Comparison of ENCODE assay signal across 27 mouse cellular contexts in genomic region chr9:104034718-104035117, GRCm38 (mm10). TPM values are rescaled to one million over a fixed set of nuclear protein-coding genes. Genes with fewer than 3 reads are reported as not detected.
DNase-seq lines count a peak whose midpoint lies in the region; ATAC-seq lines count a peak whose summit lies in the region.
"Had no signal": no experiment of that assay in that cellular context is flagged by ENCODE, and none has a peak within 500 bp of the region (broad histone marks: within the 10 kb centered on the region; RNA-seq: fewer than 3 reads in every experiment).

No protein-coding gene starts in this region.

- no peak overlapping the region for H3K9ac ChIP-seq in heart, embryonic 11.5 days (ENCODE audit: low read depth, low read length)
- H3K9ac ChIP-seq in liver, embryonic 15.5 days: no peak overlapping the region
- H3K9ac ChIP-seq in liver, embryonic 11.5 days (ENCODE audit: low read depth, low read length): no peak overlapping the region
- no peak overlapping the region for H3K9ac ChIP-seq in liver, embryonic 16.5 days (ENCODE audit: low read depth, low read length)
- H3K9ac ChIP-seq: embryonic facial prominence, embryonic 15.5 days; forebrain, embryonic 12.5 days; forebrain, embryonic 15.5 days; heart, embryonic 12.5 days; heart, embryonic 15.5 days; hindbrain, embryonic 13.5 days; intestine, embryonic 15.5 days had no signal

- no peak overlapping the region for H3K27ac ChIP-seq in heart, embryonic 11.5 days (ENCODE audit: low read depth, low read length)
- peak overlapping the region; percentile 39; the same call in 1 of the 2 replicates for H3K27ac ChIP-seq in liver, embryonic 15.5 days (replicated peaks)
- no peak overlapping the region for H3K27ac ChIP-seq in liver, embryonic 11.5 days (ENCODE audit: low read depth, low read length)
- peak overlapping the region; percentile 50 for H3K27ac ChIP-seq in liver, embryonic 16.5 days (ENCODE audit: low read length)
- H3K27ac ChIP-seq: embryonic facial prominence, embryonic 15.5 days; forebrain, embryonic 12.5 days; forebrain, embryonic 15.5 days; heart, embryonic 15.5 days; hindbrain, embryonic 10.5 days; hindbrain, embryonic 13.5 days; intestine, embryonic 15.5 days had no signal

- ATAC-seq in heart, embryonic 11.5 days (replicated peaks; ENCODE audit: insufficient number of reproducible peaks, low FRiP score, low TSS enrichment): no peak
- ATAC-seq in liver, embryonic 15.5 days (ENCODE audit: insufficient read depth): 0 out of 2 replicates have a peak, but pooled peaks have one; percentile 38
- ATAC-seq in liver, embryonic 11.5 days (replicated peaks; ENCODE audit: low FRiP score): no peak
- peak; percentile 58 for ATAC-seq in liver, embryonic 16.5 days (ENCODE audit: low read depth)
- ATAC-seq: forebrain, embryonic 15.5 days had no signal

- no peak overlapping the region for H3K4me3 ChIP-seq in heart, embryonic 11.5 days (ENCODE audit: low read depth, low read length)
- H3K4me3 ChIP-seq in liver, embryonic 15.5 days (replicated peaks): no peak overlapping the region
- no peak overlapping the region for H3K4me3 ChIP-seq in liver, embryonic 11.5 days (ENCODE audit: low read depth, low read length)
- no peak overlapping the region for H3K4me3 ChIP-seq in liver, embryonic 16.5 days (ENCODE audit: low read depth, low read length)
- H3K4me3 ChIP-seq: embryonic facial prominence, embryonic 15.5 days; forebrain, embryonic 12.5 days; forebrain, embryonic 15.5 days; heart, embryonic 12.5 days; heart, embryonic 15.5 days; hindbrain, embryonic 10.5 days; hindbrain, embryonic 13.5 days; intestine, embryonic 15.5 days had no signal

- H3K9me3 ChIP-seq in heart, embryonic 11.5 days (replicated peaks; ENCODE audit: control insufficient read depth, low read length): no peaks in the 10 kb centered on the region
- H3K9me3 ChIP-seq in liver, embryonic 15.5 days (replicated peaks): no peaks in the 10 kb centered on the region
- H3K9me3 ChIP-seq in liver, embryonic 11.5 days (ENCODE audit: control insufficient read depth, low read length): no peaks in the 10 kb centered on the region
- H3K9me3 ChIP-seq in liver, embryonic 16.5 days (replicated peaks; ENCODE audit: control insufficient read depth, low read length): no peaks in the 10 kb centered on the region
- H3K9me3 ChIP-seq: embryonic facial prominence, embryonic 15.5 days; forebrain, embryonic 12.5 days; forebrain, embryonic 15.5 days; heart, embryonic 12.5 days; heart, embryonic 15.5 days; hindbrain, embryonic 10.5 days; hindbrain, embryonic 13.5 days; intestine, embryonic 15.5 days had no signal

- peaks cover 6% of the 10 kb centered on the region; the same call in 1 of the 2 replicates for H3K4me1 ChIP-seq in heart, embryonic 11.5 days (ENCODE audit: control insufficient read depth, insufficient read depth, low read length)
- no peaks in the 10 kb centered on the region for H3K4me1 ChIP-seq in liver, embryonic 15.5 days (replicated peaks)
- H3K4me1 ChIP-seq in liver, embryonic 11.5 days (replicated peaks; ENCODE audit: control insufficient read depth, insufficient read depth, low read length): no peaks in the 10 kb centered on the region
- H3K4me1 ChIP-seq in liver, embryonic 16.5 days (ENCODE audit: control insufficient read depth, low read depth, low read length): no peaks in the 10 kb centered on the region
- H3K4me1 ChIP-seq: embryonic facial prominence, embryonic 15.5 days; forebrain, embryonic 12.5 days; forebrain, embryonic 15.5 days; hindbrain, embryonic 13.5 days; intestine, embryonic 15.5 days had no signal

- H3K27me3 ChIP-seq in heart, embryonic 11.5 days (ENCODE audit: control insufficient read depth, insufficient read depth, low read length): no peaks in the 10 kb centered on the region
- H3K27me3 ChIP-seq in liver, embryonic 15.5 days: no peaks in the 10 kb centered on the region
- no peaks in the 10 kb centered on the region for H3K27me3 ChIP-seq in liver, embryonic 11.5 days (replicated peaks; ENCODE audit: control insufficient read depth, insufficient read depth, low read length)
- no peaks in the 10 kb centered on the region for H3K27me3 ChIP-seq in liver, embryonic 16.5 days (ENCODE audit: control insufficient read depth, insufficient read depth, low read depth, low read length)
- H3K27me3 ChIP-seq: CH12.LX; embryonic facial prominence, embryonic 15.5 days; forebrain, embryonic 12.5 days; forebrain, embryonic 15.5 days; heart, embryonic 12.5 days; heart, embryonic 15.5 days; hindbrain, embryonic 13.5 days; intestine, embryonic 15.5 days had no signal

- H3K4me2 ChIP-seq in heart, embryonic 11.5 days: no peak overlapping the region
- no peak overlapping the region; the same call in 1 of the 2 replicates for H3K4me2 ChIP-seq in liver, embryonic 15.5 days
- no peak overlapping the region; the same call in 1 of the 2 replicates for H3K4me2 ChIP-seq in liver, embryonic 11.5 days
- H3K4me2 ChIP-seq in liver, embryonic 16.5 days (ENCODE audit: low read depth, low read length): no peak overlapping the region
- H3K4me2 ChIP-seq: embryonic facial prominence, embryonic 15.5 days; forebrain, embryonic 12.5 days; forebrain, embryonic 15.5 days; heart, embryonic 12.5 days; heart, embryonic 15.5 days; hindbrain, embryonic 13.5 days; intestine, embryonic 15.5 days had no signal

- H3K36me3 ChIP-seq in heart, embryonic 11.5 days (ENCODE audit: control insufficient read depth, insufficient read depth, low read length): peaks cover 4% of the 10 kb centered on the region
- H3K36me3 ChIP-seq in liver, embryonic 15.5 days (replicated peaks): no peaks in the 10 kb centered on the region
- H3K36me3 ChIP-seq in liver, embryonic 11.5 days (ENCODE audit: control insufficient read depth, insufficient read depth, low read length): peaks cover 2% of the 10 kb centered on the region; the same call in 1 of the 2 replicates
- H3K36me3 ChIP-seq in liver, embryonic 16.5 days (ENCODE audit: control insufficient read depth, insufficient read depth): no peaks in the 10 kb centered on the region
- H3K36me3 ChIP-seq: forebrain, embryonic 15.5 days; intestine, embryonic 15.5 days had no signal

- peak; percentile 56 for DNase-seq in heart, adult 11 months
- DNase-seq in liver, embryonic 11.5 days (ENCODE audit: low spot score): no peak
- DNase-seq in gastrocnemius, postnatal 10 days: no peak
- no peak for DNase-seq in adrenal gland, adult 8-10 months

- 75% methylated on average over 6 of the region's 6 CpGs for WGBS in heart, embryonic 11.5 days (ENCODE audit: insufficient replicate concordance)
- 60% methylated on average over 6 of the region's 6 CpGs for WGBS in liver, embryonic 15.5 days (ENCODE audit: insufficient replicate concordance)
- WGBS in liver, embryonic 11.5 days: 75% methylated on average over 6 of the region's 6 CpGs
- 54% methylated on average over 6 of the region's 6 CpGs for WGBS in liver, embryonic 16.5 days (ENCODE audit: insufficient replicate concordance)

RNA-seq across cellular contexts. Expression of gene Gm28305, which starts 5.7 kb away (rescaled TPM):
- not detected in 2 replicates for polyA plus RNA-seq in heart, embryonic 11.5 days (2014; fragmentation: Nextera tagmentation; extraction: Ambion mirVana)
- polyA plus RNA-seq in liver, embryonic 15.5 days (2015; fragmentation: Nextera tagmentation; extraction: Ambion mirVana): not detected in 2 replicates
- polyA plus RNA-seq in liver, embryonic 11.5 days (2014; fragmentation: Nextera tagmentation; extraction: Ambion mirVana): not detected in 2 replicates
- polyA plus RNA-seq in liver, embryonic 16.5 days (2015; fragmentation: Nextera tagmentation; extraction: Ambion mirVana): not detected in 2 replicates
- total RNA-seq in gastrocnemius, postnatal 10 days (2021): not detected
- total RNA-seq in adrenal gland, adult 8-10 months (2022): not detected
- total RNA-seq: adrenal gland, postnatal 14 days; adrenal gland, postnatal 4 days; CH12.LX; gastrocnemius, adult 8-10 months; gastrocnemius, postnatal 36 days; granulocyte monocyte progenitor cell, adult 5-6 weeks; heart, postnatal 10 days; heart, postnatal 36 days; MEL had no signal
- polyA plus RNA-seq: cortical plate, adult 2 months; embryonic facial prominence, embryonic 11.5 days; embryonic facial prominence, embryonic 15.5 days; forebrain, embryonic 12.5 days; forebrain, embryonic 15.5 days; heart, embryonic 12.5 days; heart, embryonic 15.5 days; hindbrain, embryonic 10.5 days; hindbrain, embryonic 13.5 days; hindbrain, embryonic 16.5 days; intestine, embryonic 15.5 days had no signal

RNA-seq across cellular contexts. Expression of gene Uba5, which starts 28.2 kb away (rescaled TPM):
- 42.5 and 49.4 TPM in 2 replicates for polyA plus RNA-seq in heart, embryonic 11.5 days (2014; fragmentation: Nextera tagmentation; extraction: Ambion mirVana)
- polyA plus RNA-seq in liver, embryonic 15.5 days (2015; fragmentation: Nextera tagmentation; extraction: Ambion mirVana): 19.8 and 21.3 TPM in 2 replicates
- polyA plus RNA-seq in liver, embryonic 11.5 days (2014; fragmentation: Nextera tagmentation; extraction: Ambion mirVana): 41.7 and 42.2 TPM in 2 replicates
- 17.3 and 18.2 TPM in 2 replicates for polyA plus RNA-seq in liver, embryonic 16.5 days (2015; fragmentation: Nextera tagmentation; extraction: Ambion mirVana)
- 10 to 100 TPM; 17.0 to 22.6 TPM for total RNA-seq in gastrocnemius, postnatal 10 days (2021)
- 10 to 100 TPM; 44.4 to 55.0 (median 47.9) TPM for total RNA-seq in adrenal gland, adult 8-10 months (2022)

RNA-seq across cellular contexts. Expression of gene Acad11, which starts 28.5 kb away (rescaled TPM):
- polyA plus RNA-seq in heart, embryonic 11.5 days (2014; fragmentation: Nextera tagmentation; extraction: Ambion mirVana): 8.6 and 13.7 TPM in 2 replicates
- 25.2 and 29.1 TPM in 2 replicates for polyA plus RNA-seq in liver, embryonic 15.5 days (2015; fragmentation: Nextera tagmentation; extraction: Ambion mirVana)
- 12.9 and 14.0 TPM in 2 replicates for polyA plus RNA-seq in liver, embryonic 11.5 days (2014; fragmentation: Nextera tagmentation; extraction: Ambion mirVana)
- 32.5 and 35.5 TPM in 2 replicates for polyA plus RNA-seq in liver, embryonic 16.5 days (2015; fragmentation: Nextera tagmentation; extraction: Ambion mirVana)
- total RNA-seq in gastrocnemius, postnatal 10 days (2021): 10 to 100 TPM; 14.3 to 15.1 TPM
- 10 to 100 TPM; 33.2 to 69.5 (median 51.8) TPM for total RNA-seq in adrenal gland, adult 8-10 months (2022)

RNA-seq across cellular contexts. Expression of gene Nphp3, which starts 32.4 kb away (rescaled TPM):
- 4.1 and 5.0 TPM in 2 replicates for polyA plus RNA-seq in heart, embryonic 11.5 days (2014; fragmentation: Nextera tagmentation; extraction: Ambion mirVana)
- polyA plus RNA-seq in liver, embryonic 15.5 days (2015; fragmentation: Nextera tagmentation; extraction: Ambion mirVana): 1.4 TPM in 2 replicates
- polyA plus RNA-seq in liver, embryonic 11.5 days (2014; fragmentation: Nextera tagmentation; extraction: Ambion mirVana): 3.2 and 3.9 TPM in 2 replicates
- 0.90 and 1.2 TPM in 2 replicates for polyA plus RNA-seq in liver, embryonic 16.5 days (2015; fragmentation: Nextera tagmentation; extraction: Ambion mirVana)
- total RNA-seq in gastrocnemius, postnatal 10 days (2021): 1 to 10 TPM; 3.0 to 4.5 TPM
- total RNA-seq in adrenal gland, adult 8-10 months (2022): 10 to 100 TPM in 1 of 4 experiments, 1 to 10 TPM in 3; 5.4 to 12.6 (median 7.6) TPM

Comparison
In these comparisons a context has a peak if more than half of its experiments do, and no peak if none do; other contexts are left out.
1. ATAC-seq: peak in liver, embryonic 15.5 days (single experiment) and liver, embryonic 16.5 days (single experiment); none in heart, embryonic 11.5 days (single experiment) and liver, embryonic 11.5 days (single experiment).
2. H3K27ac ChIP-seq: peak in liver, embryonic 15.5 days (single experiment) and liver, embryonic 16.5 days (single experiment); none in heart, embryonic 11.5 days (single experiment) and liver, embryonic 11.5 days (single experiment).